Mouse (Mus musculus) ES-E14 (cell line): ENCODE data around the gene Zfp330. TPM values are rescaled to one million over a fixed set of nuclear protein-coding genes. Genes with fewer than 3 reads are reported as not detected.

Experiments used
- DNase-seq: peaks from one replicate; pipeline ENCODE4 v3.0.0-alpha.2; 2013; ENCODE audit warnings: low read depth, low spot score
- H3K27ac ChIP-seq: 2 replicates; pipeline ENCODE4 v1.5.1; 2012; ENCODE audit warnings: low read depth, mild to moderate bottlenecking, low read length, moderate library complexity, mixed read lengths; ENCODE audit not compliant: poor library complexity, insufficient read depth, severe bottlenecking
- H3K36me3 ChIP-seq: 2 replicates; pipeline ENCODE4 v1.6.1; 2012; ENCODE audit warnings: mild to moderate bottlenecking, low read length, moderate library complexity, mixed read lengths; ENCODE audit not compliant: control insufficient read depth, poor library complexity, insufficient read depth, severe bottlenecking
- H3K4me1 ChIP-seq, 2 experiments: fragments of 150-350 bp in 1 of 2; sonication (generic) in 1 of 2; 2 replicates each; pipeline ENCODE4 v1.6.1; 2012; ENCODE audit warnings: low read length in 2 of 2, mild to moderate bottlenecking in 1 of 2, mixed read lengths in 1 of 2; ENCODE audit not compliant: control insufficient read depth in 2 of 2, insufficient read depth in 2 of 2, poor library complexity in 1 of 2
- H3K4me3 ChIP-seq, 2 experiments: fragments of 150-350 bp in 1 of 2; sonication (generic) in 1 of 2; 2 replicates each; pipeline ENCODE4 v1.5.1; 2012; ENCODE audit warnings: low read length in 2 of 2, low read depth in 1 of 2, mild to moderate bottlenecking in 1 of 2, mixed read lengths in 1 of 2; ENCODE audit not compliant: insufficient read depth in 1 of 2, poor library complexity in 1 of 2, severe bottlenecking in 1 of 2
- H3K9ac ChIP-seq: 2 replicates; pipeline ENCODE4 v1.6.1; 2012; ENCODE audit warnings: low read depth, mild to moderate bottlenecking, low read length, mixed read lengths; ENCODE audit not compliant: poor library complexity, insufficient read depth, severe bottlenecking
- H3K9me3 ChIP-seq: fragments of 150-350 bp; sonication (generic); 2 replicates; pipeline ENCODE4 v1.6.1; 2012; ENCODE audit warnings: low read depth, mild to moderate bottlenecking, low read length; ENCODE audit not compliant: control insufficient read depth, insufficient read depth
- CHD2 ChIP-seq: IDR thresholded peaks from 2 replicates; pipeline ENCODE4 v1.6.1; 2014; ENCODE audit warnings: mild to moderate bottlenecking, low read depth, low read length, inconsistent platforms
- HCFC1 ChIP-seq: IDR thresholded peaks from 2 replicates; pipeline ENCODE4 v1.6.1; 2012; ENCODE audit warnings: low read length, inconsistent platforms, borderline replicate concordance; ENCODE audit not compliant: insufficient read depth
- MAFK ChIP-seq: IDR thresholded peaks from 2 replicates; pipeline ENCODE4 v1.6.1; 2014; ENCODE audit warnings: mild to moderate bottlenecking, low read depth, low read length, inconsistent platforms; ENCODE audit not compliant: insufficient read depth
- ZC3H11A ChIP-seq: IDR thresholded peaks from 2 replicates; pipeline ENCODE4 v1.6.1; 2012; ENCODE audit warnings: low read depth, mild to moderate bottlenecking, inconsistent platforms, low read length, borderline replicate concordance
- ZNF384 ChIP-seq: IDR thresholded peaks from 2 replicates; pipeline ENCODE4 v1.6.1; 2012; ENCODE audit warnings: low read depth, low read length, inconsistent platforms
- in situ Hi-C, 2 experiments: fragments of 600-800 bp; cut with MboI; formaldehyde crosslinking; loops; one replicate each; pipeline ENCODE4 v1.15.1; 2025; ENCODE audit warnings: low sequenced_read_pairs in 2 of 2, inconsistent platforms in 1 of 2; ENCODE audit not compliant: unreplicated experiment in 2 of 2
- total RNA-seq: library from RNA; depleted of rRNA; stranded (reverse); fragments of 300-350 nt; gene quantifications from 2 replicates; pipeline ENCODE4 v1.2.3, GENCODE M21; 2012; rRNA removed

Zfp330 gene
- total RNA-seq, result 51.2 and 65.1 TPM in 2 replicates

- H3K9ac ChIP-seq, result peak within 1 kb of the TSS; percentile 92
- peak within 1 kb of the TSS; percentile 91 to 92 for H3K4me3 ChIP-seq
- H3K27ac ChIP-seq, result no peak within 1 kb of the TSS; the same call in 1 of the 2 replicates
- peak; percentile 80 for DNase-seq
- TF ChIP-seq ZC3H11A (no peak), MAFK (no peak), CHD2 (no peak), ZNF384 (no peak)
- H3K36me3 ChIP-seq, result peaks cover 16% of the 10 kb centered on the region
- no peaks in the 10 kb centered on the region for H3K9me3 ChIP-seq
- in situ Hi-C loops, result no loop called here
- peaks cover 2 to 10% of the 10 kb centered on the region in 2 experiments; a peak in 3 of 4 replicates for H3K4me1 ChIP-seq
Observed at GRCm38 (mm10) chr8:82774093-82774422, at the start of gene Zfp330. Zfp330 (minus strand) TSS chr8:82774160.

- TF ChIP-seq MAFK (no peak), ZNF384 (no peak), HCFC1 (no peak), CHD2 (no peak), ZC3H11A (no peak)
- H3K9ac ChIP-seq, result no peak overlapping the region
- H3K4me1 ChIP-seq, result peaks cover 2 to 7% of the 10 kb centered on the region in 2 experiments; a peak in 3 of 4 replicates
- in situ Hi-C loops, result no loop called here
- H3K9me3 ChIP-seq, result no peaks in the 10 kb centered on the region
- H3K36me3 ChIP-seq, result no peaks in the 10 kb centered on the region
- no peak overlapping the region for H3K27ac ChIP-seq
- DNase-seq, result no peak
- H3K4me3 ChIP-seq, result no peak overlapping the region
Observed at GRCm38 (mm10) chr8:82777945-82778344, 4.0 kb upstream of the Zfp330 start.

- TF ChIP-seq HCFC1, result no peak
- no peak for TF ChIP-seq CHD2
- TF ChIP-seq ZC3H11A, result no peak
- TF ChIP-seq MAFK, result no peak
- TF ChIP-seq ZNF384, result no peak
- no peak overlapping the region for H3K27ac ChIP-seq
- no peaks in the 10 kb centered on the region; the same call in 1 of the 2 replicates for H3K36me3 ChIP-seq
- DNase-seq, result no peak
- peaks cover 2 to 10% of the 10 kb centered on the region in 2 experiments; a peak in 3 of 4 replicates for H3K4me1 ChIP-seq
- H3K9me3 ChIP-seq, result no peaks in the 10 kb centered on the region
- in situ Hi-C loops, result no loop called here
- no peak overlapping the region for H3K4me3 ChIP-seq
- no peak overlapping the region for H3K9ac ChIP-seq
Observed at GRCm38 (mm10) chr8:82777406-82777805, 3.4 kb upstream of the Zfp330 start.

GRCm38 (mm10) chr8:82774482-82774881 is 522 bp upstream of the Zfp330 start:
- Histone ChIP-seq H3K9ac (peak overlapping the region; percentile 40; the same call in 1 of the 2 replicates), H3K4me3 (peak overlapping the region; percentile 91 to 92; a peak in 3 of 4 replicates), H3K27ac (no peak overlapping the region; the same call in 1 of the 2 replicates), H3K9me3 (no peaks in the 10 kb centered on the region), H3K4me1 (peaks cover 2 to 10% of the 10 kb centered on the region in 2 experiments; a peak in 3 of 4 replicates), H3K36me3 (peaks cover 16% of the 10 kb centered on the region)
- in situ Hi-C loops, result no loop called here
- DNase-seq, result no peak
- TF ChIP-seq ZNF384, result no peak
- no peak for TF ChIP-seq HCFC1

GRCm38 (mm10) chr8:82773332-82774092 is 448 bp downstream of the Zfp330 start:
- Histone ChIP-seq H3K27ac (no peak overlapping the region), H3K9ac (peak overlapping the region; percentile 92), H3K4me3 (peak overlapping the region; percentile 91 to 92), H3K9me3 (no peaks in the 10 kb centered on the region), H3K4me1 (peaks cover 2 to 10% of the 10 kb centered on the region in 2 experiments; a peak in 3 of 4 replicates), H3K36me3 (peaks cover 19% of the 10 kb centered on the region)
- in situ Hi-C loops, result no loop called here
- TF ChIP-seq MAFK, result no peak
- no peak for TF ChIP-seq ZNF384
- TF ChIP-seq ZC3H11A, result no peak
- TF ChIP-seq CHD2, result no peak
- TF ChIP-seq HCFC1, result no peak
- no peak for DNase-seq
